Mouse (Mus musculus) left cerebral cortex, adult 2 months (tissue): Measurements from ENCODE around the gene Gdap1l1. TPM values are rescaled to one million over a fixed set of nuclear protein-coding genes. Genes with fewer than 3 reads are reported as not detected.
A peak's percentile ranks its signal among the peaks of the same experiment; 100 is the strongest.

ENCODE experiments used
- DNase-seq, 2 experiments: peaks; one replicate each; pipeline ENCODE4 v3.0.0; 2021 to 2022; ENCODE audit warnings: low spot score in 2 of 2, mixed read lengths in 1 of 2; ENCODE audit errors: extremely low spot score in 1 of 2
- H3K27ac ChIP-seq: fragments of 200-600 bp; 2 replicates; pipeline ENCODE4 v1.8.1; 2022
- H3K4me3 ChIP-seq: fragments of 200-600 bp; 2 replicates; pipeline ENCODE4 v1.8.1; 2022
- CTCF ChIP-seq: fragments of 200-600 bp; IDR thresholded peaks from 2 replicates; pipeline ENCODE4 v1.8.1; 2022; ENCODE audit warnings: antibody characterized with exemption, mild to moderate bottlenecking, moderate library complexity
- intact Hi-C: fragments of 180-260 bp; cut with DNase I; formaldehyde crosslinking; loops from one replicate; pipeline ENCODE4 v1.15.1; 2025
- total RNA-seq, 2 experiments: library from RNA; stranded (reverse); gene quantifications; 2 replicates each; pipeline ENCODE4 v1.2.3; 2021

The Gdap1l1 gene
- total RNA-seq, 2 experiments from 2014 or later = 67.7 to 70.7 TPM

DNA sequence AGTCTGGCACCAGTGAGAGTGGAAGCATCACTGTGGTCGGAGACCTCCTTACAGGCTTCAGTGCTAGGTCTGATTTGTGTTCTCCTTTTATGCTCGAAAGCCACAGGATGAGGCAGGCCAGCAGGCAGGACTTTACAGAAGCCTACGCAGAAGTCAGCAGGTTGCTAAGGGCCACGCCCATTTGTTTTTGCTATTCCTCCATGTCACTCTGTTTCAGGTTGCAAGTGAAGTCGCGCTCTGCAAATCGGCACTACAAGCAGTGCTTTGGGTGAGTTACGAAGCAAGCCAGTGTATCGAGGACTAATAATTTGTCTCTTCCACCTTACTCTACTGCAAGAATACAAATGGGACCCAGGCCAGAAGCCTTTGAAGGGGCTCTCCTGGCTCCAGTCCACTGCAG, 7.0 kb upstream of the Gdap1l1 start:
- DNase-seq = no peak
- H3K4me3 ChIP-seq = no peak overlapping the region
- intact Hi-C loops = no loop called here
- TF ChIP-seq CTCF = no peak
- H3K27ac ChIP-seq = no peak overlapping the region

DNA sequence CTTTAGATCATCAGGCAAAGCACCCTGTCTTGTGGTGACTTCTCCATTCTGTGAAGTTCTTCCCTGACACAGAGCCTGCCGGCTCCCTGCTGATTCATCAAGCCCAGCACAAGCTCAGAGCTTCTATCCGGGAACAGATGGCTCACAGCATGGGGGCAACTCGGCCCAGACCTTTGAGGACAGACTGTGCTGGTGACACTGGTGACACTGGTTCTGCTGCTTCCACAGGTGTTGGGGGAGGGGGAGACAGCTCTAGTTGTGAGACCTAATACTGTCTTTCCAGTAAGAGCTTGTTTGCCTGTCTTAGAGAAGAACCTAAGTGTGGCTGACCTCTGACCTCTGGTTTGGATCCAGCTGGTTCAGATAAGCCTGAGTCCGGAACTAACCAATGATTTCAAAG, 4.3 kb upstream of the Gdap1l1 start:
- Histone ChIP-seq H3K27ac (no peak overlapping the region), H3K4me3 (no peak overlapping the region)
- intact Hi-C loops = no loop called here
- DNase-seq = no peak
- no peak for TF ChIP-seq CTCF

DNA sequence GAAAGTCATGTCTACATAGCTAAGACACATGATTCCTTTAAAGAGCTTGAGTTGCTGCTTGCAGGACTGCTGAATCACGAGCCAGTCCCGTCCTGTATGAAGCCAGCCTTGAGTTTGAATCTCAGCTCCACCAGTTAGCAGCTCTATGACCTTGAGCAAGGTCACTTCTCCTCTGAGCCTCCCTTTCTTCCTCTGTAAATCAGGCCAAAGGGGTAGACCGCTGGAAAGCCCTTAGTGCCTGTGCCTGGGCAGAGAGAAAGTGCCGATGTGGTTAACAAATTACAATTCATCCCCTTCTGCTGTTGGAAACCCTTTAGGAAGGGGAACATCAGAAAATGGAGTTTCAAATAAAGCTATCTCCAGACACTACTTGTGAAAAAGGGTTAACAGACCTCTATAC, 476 bp upstream of the Gdap1l1 start:
- intact Hi-C loops = no loop called here
- H3K4me3 ChIP-seq = peak overlapping the region; percentile 89
- no peak for DNase-seq
- no peak for TF ChIP-seq CTCF
- peak overlapping the region; percentile 77 for H3K27ac ChIP-seq

DNA sequence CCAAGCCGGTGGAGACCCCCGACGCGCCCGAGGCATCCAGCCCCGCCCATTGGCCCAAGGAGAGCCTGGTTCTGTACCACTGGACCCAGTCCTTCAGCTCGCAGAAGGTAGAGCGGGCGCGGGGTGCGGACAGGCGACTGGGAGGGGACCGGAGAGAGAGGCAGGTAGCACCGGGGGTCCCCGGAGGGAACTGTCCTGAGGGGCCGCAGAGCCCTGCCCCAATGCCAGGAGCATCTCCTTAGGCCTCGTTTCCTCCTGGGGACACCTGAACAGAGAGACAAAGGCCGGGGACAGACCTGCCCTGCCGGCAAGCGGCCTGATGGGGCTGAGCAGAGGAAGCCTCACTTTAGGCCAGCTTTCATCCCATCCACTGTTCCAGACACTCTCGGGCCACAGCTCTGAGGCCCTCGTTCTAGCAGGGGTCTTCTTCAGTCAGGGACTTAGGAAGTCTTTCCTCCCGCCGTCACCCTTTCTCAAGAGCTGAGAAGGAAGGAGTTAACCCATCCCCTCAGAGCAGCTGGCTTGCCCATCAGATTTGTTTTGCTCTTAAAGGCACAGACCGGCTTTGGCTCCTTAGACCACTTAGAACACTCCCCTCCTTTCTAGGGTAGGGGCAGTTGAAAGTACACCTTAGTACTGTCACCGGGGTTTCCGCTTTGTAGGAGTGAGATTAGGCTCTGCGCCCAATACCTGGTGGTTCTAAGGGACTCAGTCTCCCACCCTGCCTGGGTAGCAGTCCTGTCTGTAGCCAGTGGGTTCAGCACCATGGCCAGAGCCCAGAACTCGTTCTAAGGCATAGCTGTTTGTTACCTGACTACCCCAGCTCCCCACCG, 559 bp downstream of the Gdap1l1 start:
- peak in 1 of 2 experiments; percentile 34 for DNase-seq

DNA sequence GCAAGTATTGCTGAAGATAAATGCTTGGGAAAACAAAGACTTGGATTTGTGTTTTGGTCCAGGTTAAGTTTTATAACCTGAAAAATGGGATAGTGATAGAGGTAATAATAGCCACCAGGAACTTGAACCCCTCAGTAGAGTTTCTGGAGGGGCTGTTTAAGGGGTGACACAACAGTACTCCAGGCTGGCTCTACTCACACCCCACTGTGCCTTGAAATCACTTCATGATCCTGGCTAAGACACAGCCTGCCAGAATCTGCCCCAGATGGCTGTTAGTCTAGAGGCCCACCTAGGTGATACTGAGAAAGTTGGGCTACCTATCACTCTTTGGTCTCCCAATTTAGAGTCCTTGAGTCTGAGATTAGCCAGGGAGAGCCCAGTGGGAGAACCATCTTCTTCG, 1.2 kb downstream of the Gdap1l1 start:
- no peak overlapping the region for H3K27ac ChIP-seq
- intact Hi-C loops = no loop called here

More for the DNA sequence above, 559 bp downstream of the Gdap1l1 start:
- intact Hi-C loops = no loop called here
- Histone ChIP-seq H3K4me3 (peak overlapping the region; percentile 89), H3K27ac (peak overlapping the region; percentile 77)
- TF ChIP-seq CTCF = no peak

DNA sequence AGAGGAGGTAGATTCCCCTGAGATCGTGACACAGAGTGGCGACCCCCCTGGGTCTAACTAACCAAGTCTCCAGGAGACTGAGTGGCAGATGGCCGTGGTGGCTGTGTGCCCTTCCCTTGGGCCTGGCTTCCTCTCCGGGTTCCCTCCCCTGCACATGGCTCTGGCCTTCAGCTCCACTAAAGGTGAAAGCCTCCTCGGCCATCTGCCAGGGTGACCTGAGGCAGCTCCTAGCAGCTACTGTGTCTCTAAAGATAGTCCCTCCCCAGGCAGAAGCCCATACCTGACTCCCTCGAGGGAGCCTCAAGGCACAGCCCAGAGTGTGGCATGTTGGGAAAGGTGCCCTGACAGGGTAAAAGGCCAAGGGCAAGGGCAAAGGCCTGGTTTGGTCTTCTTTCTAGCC, 5.3 kb downstream of the Gdap1l1 start:
- no peak overlapping the region for H3K27ac ChIP-seq
- intact Hi-C loops = no loop called here
- TF ChIP-seq CTCF = no peak

More for the DNA sequence above, 1.2 kb downstream of the Gdap1l1 start:
- H3K4me3 ChIP-seq = peak overlapping the region; percentile 89
- DNase-seq = no peak
- TF ChIP-seq CTCF = no peak

DNA sequence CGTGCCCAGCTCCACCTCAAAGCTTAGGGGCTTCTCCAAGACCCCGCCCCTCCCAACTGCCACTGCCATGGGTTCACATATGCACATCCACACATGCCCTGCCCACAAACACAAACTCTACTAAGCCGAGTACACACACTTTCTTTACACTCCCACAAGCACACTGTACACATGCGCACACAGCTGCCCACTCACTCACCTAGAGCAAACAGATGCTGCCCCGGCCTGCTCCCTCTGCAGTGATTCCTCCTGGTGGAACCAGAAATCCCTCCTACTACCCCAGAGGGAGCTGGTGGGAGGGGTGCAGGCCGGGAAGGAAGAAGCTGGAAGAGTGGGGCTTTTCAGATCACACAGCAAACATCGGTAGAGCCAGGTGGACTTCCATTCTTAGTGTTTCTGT, 5.7 kb downstream of the Gdap1l1 start:
- no peak for TF ChIP-seq CTCF

More for the DNA sequence above, 5.3 kb downstream of the Gdap1l1 start:
- DNase-seq = no peak
- H3K4me3 ChIP-seq = no peak overlapping the region

DNA sequence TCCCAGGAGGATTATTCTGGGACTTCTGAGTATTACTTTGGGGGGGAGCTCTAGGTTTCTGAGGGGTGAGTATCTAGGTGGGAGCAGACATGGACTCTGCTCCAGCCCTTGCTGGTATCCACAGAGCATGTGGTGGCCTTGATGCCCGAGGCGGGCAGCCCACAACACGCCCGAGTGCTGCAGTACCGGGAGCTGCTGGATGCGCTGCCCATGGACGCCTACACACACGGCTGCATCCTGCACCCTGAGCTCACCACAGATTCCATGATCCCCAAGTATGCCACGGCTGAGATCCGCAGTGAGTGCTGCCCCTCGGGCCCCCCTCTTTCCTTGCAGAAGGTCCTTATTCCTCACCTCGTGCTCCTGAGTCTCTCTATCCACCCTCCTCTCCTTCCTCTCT, 9.1 kb downstream of the Gdap1l1 start:
- no peak for TF ChIP-seq CTCF
- DNase-seq = no peak
- Histone ChIP-seq H3K27ac (no peak overlapping the region), H3K4me3 (no peak overlapping the region)
- intact Hi-C loops = no loop called here

More for the DNA sequence above, 5.7 kb downstream of the Gdap1l1 start:
- no peak overlapping the region for H3K27ac ChIP-seq
- H3K4me3 ChIP-seq = no peak overlapping the region
- no peak for DNase-seq
- intact Hi-C loops = no loop called here

DNA sequence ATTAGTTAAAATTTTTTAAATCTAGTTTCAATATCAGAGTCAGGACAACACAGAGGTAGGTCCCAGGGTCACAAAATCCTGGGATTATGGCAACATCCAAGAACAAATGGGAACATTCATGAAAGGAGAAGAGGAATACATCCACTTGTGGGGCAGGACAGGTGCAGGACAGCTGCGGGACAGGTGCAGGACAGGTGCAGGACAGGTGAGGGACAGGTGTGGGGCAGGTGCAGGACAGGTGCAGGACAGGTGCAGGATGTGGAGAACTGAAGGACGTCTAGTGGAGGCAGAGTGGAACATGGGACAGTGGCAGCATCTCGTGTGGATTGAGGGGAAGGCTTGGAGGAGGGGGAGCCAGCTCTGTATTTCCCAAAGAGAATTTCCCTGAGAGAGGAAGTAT, 11.0 kb downstream of the Gdap1l1 start:
- no peak overlapping the region for H3K27ac ChIP-seq
- H3K4me3 ChIP-seq = no peak overlapping the region
- intact Hi-C loops = no loop called here
- DNase-seq = no peak
- TF ChIP-seq CTCF = no peak

DNA sequence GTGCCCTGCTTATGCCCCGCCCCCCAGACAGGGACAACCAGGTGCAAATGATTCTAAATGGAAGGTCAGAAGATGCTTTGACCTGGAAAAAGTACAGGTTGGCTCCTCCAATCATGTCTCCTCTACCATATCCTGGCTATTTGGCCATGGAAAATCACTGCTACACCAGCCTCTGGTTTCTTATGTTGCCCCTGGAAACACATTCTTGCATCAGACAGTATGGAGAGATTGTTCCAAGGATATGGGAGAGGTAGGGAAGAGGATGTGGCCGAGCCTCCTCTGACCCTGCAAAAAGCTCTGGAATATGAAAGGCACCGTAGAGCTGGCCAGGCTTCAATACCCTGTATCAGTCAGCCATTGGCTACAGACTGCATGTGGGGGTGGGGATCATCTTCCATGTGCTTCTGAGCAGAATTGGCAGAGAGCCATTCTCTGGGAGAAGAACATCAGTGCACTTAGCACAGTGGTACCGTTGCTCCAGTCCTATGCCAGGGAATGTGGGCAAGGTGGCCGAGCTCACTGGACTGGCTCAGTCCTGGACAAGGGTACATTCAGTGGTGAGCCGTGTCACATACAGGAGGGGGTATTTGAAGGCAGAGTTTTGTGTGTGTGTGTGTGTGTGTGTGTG, 12.5 kb downstream of the Gdap1l1 start:
- DNase-seq = peak in 1 of 2 experiments; percentile 52
- intact Hi-C loops = no loop called here
- no peak for TF ChIP-seq CTCF
- Histone ChIP-seq H3K27ac (peak overlapping the region; percentile 47), H3K4me3 (no peak overlapping the region)

DNA sequence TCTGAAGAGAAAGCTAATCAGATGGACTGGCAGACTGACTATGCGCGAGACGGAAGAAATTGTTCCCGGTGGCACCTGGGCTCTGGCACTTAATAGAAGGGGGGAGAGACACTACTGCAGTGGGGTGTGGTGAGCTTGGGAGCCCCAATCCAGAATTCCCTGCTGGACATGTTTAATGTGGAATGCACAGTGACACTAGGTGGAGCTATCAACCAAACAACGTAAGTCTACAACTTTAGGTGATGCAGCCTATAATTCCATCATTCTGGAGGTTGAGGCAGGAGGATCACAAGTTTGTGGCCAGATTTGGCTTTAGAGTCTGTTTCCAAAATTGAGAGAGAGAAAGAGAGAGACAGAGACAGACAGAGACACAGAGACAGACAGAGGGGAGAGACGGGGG, 14.5 kb downstream of the Gdap1l1 start:
- Histone ChIP-seq H3K4me3 (no peak overlapping the region), H3K27ac (no peak overlapping the region)
- DNase-seq = no peak
- peak; percentile 46 for TF ChIP-seq CTCF
- intact Hi-C loops = no loop called here

DNA sequence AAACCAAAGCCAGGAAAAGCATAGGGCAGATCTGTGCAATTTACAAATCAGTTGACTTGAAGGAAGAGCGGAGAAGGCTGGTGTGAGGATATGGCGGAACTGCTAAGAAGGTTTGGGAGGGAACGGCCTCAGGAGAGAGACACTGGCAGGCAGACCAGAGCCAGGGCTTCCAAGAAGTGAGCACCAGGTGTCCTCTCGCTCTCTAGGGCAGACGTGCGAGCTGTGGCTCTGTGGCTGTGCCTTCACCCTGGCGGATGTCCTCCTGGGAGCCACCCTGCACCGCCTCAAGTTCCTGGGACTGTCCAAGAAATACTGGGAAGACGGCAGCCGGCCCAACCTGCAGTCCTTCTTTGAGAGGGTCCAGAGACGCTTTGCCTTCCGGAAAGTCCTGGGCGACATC, 15.1 kb downstream of the Gdap1l1 start:
- intact Hi-C loops = no loop called here
- TF ChIP-seq CTCF = no peak

More for the DNA sequence above, 15.1 kb downstream of the Gdap1l1 start:
- Histone ChIP-seq H3K4me3 (no peak overlapping the region), H3K27ac (no peak overlapping the region)
- no peak for DNase-seq
